Mouse (Mus musculus): Measurements from ENCODE around the gene Arpc1b.

The Arpc1b gene

GRCm38 (mm10) chr5:145164710-145165109 lies 50.7 kb downstream of the Arpc1b start:
- DNase-seq (ENCODE audit: low spot score in 2 of 2), result no peak

DNA sequence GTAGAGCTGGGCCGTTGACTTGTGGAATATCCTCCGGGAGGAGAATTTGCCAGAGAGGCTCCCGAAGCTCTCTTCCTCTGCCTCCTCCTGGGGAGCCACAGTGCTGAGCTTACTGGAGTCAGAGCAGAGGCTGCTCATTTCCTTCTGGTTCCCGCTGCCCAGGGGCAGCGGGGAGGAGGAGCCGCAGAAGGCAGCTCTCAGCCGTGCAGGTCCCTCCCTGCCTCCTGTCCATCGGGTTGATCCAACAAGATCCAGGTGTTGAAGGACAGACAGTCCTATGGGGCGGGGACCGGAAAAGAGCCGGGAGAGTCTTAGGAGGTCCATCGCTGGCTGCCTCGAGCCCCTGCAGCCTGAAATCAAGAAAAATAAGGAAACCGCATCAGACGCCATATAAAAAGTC lies 51.2 kb downstream of the Arpc1b start:
- no peak for DNase-seq (ENCODE audit: low spot score in 2 of 2)

DNA sequence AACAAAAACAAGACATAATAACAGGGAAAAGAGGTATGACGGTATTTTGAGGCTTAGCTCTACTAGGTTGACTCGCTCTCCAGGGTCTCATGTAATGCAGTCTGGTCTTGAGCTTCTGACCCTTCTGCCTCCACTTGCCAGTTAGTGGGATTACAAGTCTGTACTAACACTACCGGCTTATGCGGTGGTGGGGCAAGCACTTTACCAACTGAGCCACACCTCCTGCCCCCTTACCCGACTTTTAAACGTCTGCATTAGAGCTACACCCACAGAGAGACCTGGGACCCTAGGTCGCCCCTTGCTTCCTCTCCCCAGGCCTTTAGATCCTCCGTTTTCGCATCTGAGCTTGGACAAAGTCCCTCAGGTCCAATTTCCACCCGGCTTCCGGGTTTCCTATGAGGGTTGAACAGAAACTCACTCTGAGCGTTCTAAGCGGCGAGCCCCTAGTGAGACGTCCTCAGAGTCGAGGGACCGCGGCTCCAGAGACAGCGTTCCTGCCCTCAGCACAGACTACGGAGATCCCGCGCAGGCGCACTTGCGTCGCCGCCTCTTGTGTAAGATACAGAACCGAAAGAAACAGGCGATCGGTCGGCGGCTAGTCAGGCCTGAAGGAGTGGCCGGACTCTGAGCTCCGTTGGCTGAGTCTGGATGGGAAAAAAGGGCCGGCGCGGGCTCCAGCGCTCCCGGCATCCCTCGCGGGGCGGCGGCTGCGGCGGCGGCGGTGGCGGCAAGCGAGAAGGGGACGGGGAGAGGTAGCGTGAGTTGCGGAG lies 52.7 kb downstream of the Arpc1b start, which contains the start of the genes Ptcd1 and Cpsf4:
Gene Ptcd1, minus strand, starts transcription at position 573 of the 770 bp plus-strand sequence.
Gene Cpsf4, plus strand, starts transcription at position 678 of the 770 bp plus-strand sequence.
- DNase-seq (ENCODE audit: low spot score in 2 of 2), result peak; percentile 95 to 97

DNA sequence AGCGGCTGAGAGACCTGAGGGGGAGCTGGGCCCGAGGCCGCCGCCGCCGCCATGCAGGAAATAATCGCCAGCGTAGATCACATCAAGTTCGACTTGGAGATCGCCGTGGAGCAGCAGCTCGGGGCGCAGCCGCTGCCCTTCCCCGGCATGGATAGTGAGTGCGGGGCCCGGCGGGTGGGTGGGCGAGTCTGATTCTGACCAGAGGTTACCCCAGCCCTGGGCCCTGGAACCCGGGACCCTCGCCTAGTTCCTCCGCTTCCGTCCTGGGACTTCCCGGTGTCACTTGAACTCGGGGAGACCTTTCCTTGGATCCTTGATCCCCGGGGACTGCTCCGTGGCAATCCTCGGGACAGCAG lies 53.3 kb downstream of the Arpc1b start:
- no peak for DNase-seq (ENCODE audit: low spot score in 2 of 2)

DNA sequence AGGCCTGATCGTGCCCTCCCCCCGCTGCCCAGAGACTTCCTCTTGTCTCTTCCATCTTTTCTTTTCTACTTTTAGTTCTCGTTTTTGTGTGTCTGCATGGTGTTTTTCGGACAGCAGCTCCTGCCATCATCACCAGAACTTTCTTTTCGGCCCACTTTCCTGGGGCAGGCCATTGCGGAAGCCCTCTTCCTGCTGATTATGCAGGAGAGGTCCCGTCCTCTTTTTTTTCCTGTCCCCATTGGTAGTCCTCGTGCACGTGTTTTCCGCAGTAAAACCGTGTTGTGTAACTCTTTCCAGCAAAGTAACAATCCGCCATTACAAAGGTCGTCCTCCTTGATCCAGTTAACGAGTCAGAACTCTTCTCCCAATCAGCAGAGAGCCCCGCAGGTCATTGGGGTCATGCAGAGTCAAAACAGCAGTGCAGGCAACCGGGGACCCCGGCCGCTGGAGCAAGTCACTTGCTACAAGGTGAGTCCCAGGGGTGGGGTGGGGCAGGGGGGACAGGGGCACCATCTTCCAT lies 64.5 kb downstream of the Arpc1b start:
- DNase-seq (ENCODE audit: low spot score in 2 of 2), result no peak
